Mouse (Mus musculus) hindbrain, postnatal 0 days (tissue): ENCODE measurements around the gene Zcchc9. TPM values are rescaled to one million over a fixed set of nuclear protein-coding genes. Genes with fewer than 3 reads are reported as not detected.

Experiments used
- ATAC-seq: fragments of 200-750 bp; cut with Nextera tagmentation; 2 replicates; pipeline ENCODE4 v1.8.0; 2017; ENCODE audit warnings: mild to moderate bottlenecking, moderate TSS enrichment, moderate library complexity
- DNase-seq: peaks from one replicate; pipeline ENCODE4 v3.0.0-alpha.2; 2015; ENCODE audit warnings: low spot score
- H3K27ac ChIP-seq: fragments of 300-500 bp; sonication (generic); 2 replicates; pipeline ENCODE4 v1.5.1; 2014; ENCODE audit warnings: mild to moderate bottlenecking
- H3K27me3 ChIP-seq: fragments of 300-500 bp; sonication (generic); 2 replicates; pipeline ENCODE4 v1.6.1; 2014; ENCODE audit warnings: low read length, mixed read lengths; ENCODE audit not compliant: insufficient read depth
- H3K36me3 ChIP-seq: fragments of 300-500 bp; sonication (generic); 2 replicates; pipeline ENCODE4 v1.6.1; 2014; ENCODE audit warnings: low read length, mixed read lengths; ENCODE audit not compliant: insufficient read depth
- H3K4me1 ChIP-seq: fragments of 300-500 bp; sonication (generic); 2 replicates; pipeline ENCODE4 v1.6.1; 2014; ENCODE audit warnings: antibody characterized with exemption, low read length, mixed read lengths; ENCODE audit not compliant: insufficient read depth
- H3K4me2 ChIP-seq: fragments of 300-500 bp; sonication (generic); 2 replicates; pipeline ENCODE4 v1.6.1; 2014; ENCODE audit warnings: low read depth, mild to moderate bottlenecking, low read length, moderate library complexity, mixed read lengths
- H3K4me3 ChIP-seq: fragments of 300-500 bp; sonication (generic); 2 replicates; pipeline ENCODE4 v1.5.1; 2014; ENCODE audit warnings: low read length
- H3K9ac ChIP-seq: fragments of 300-500 bp; sonication (generic); replicated peaks from 2 replicates; pipeline ENCODE4 v1.6.1; 2014; ENCODE audit warnings: mild to moderate bottlenecking, low read length, moderate library complexity, mixed read lengths
- H3K9me3 ChIP-seq: fragments of 300-500 bp; sonication (generic); 2 replicates; pipeline ENCODE4 v1.6.1; 2016; ENCODE audit warnings: low read length, mixed read lengths
- CTCF ChIP-seq: IDR thresholded peaks from 2 replicates; pipeline ENCODE4 v1.5.1; 2016; ENCODE audit warnings: antibody characterized with exemption, control low read depth, low read depth
- WGBS: fragments of 180-500 bp; shearing (Covaris S2); extraction: QIAGEN DNeasy Blood & Tissue Kit; methylation state at CpG from one replicate; pipeline ENCODE4 v1.1.7; 2014; 5-methylcytosine and 5-hydroxymethylcytosine counted together
- polyA plus RNA-seq: library from polyadenylated mRNA; unstranded; fragments of >200 nt; fragmentation: Nextera tagmentation; extraction: Ambion mirVana; gene quantifications from 2 replicates; pipeline ENCODE4 v1.2.1, GENCODE M21; 2015
- total RNA-seq: library from RNA; depleted of rRNA; stranded (reverse); fragments of >200 nt; gene quantifications from 2 replicates; pipeline ENCODE4 v1.2.3, GENCODE M21; 2014

Gene Zcchc9
- total and polyA plus RNA-seq, 2 experiments from 2014 or later = 6.7 to 15.1 TPM

DNA sequence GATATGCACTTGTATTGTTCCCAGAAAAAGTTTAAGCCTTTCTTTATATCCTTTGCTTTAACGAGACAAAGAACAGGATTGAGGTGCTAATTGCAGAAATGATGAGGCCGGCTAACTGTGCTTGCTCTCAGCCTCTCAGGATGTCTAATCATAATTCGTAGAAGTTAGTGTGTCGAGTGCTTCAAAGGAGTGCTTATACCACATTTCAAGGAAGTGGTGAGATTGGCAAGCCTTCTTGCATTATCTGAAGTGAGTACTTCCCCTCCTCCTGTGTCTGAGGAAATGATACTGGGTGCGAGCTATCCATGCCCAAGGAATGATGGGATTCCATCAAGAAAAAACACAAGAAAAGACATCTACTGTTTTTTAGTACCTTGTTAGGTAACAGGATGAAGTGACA, 7.2 kb upstream of the Zcchc9 start:
- no peak for ATAC-seq
- TF ChIP-seq CTCF = no peak

DNA sequence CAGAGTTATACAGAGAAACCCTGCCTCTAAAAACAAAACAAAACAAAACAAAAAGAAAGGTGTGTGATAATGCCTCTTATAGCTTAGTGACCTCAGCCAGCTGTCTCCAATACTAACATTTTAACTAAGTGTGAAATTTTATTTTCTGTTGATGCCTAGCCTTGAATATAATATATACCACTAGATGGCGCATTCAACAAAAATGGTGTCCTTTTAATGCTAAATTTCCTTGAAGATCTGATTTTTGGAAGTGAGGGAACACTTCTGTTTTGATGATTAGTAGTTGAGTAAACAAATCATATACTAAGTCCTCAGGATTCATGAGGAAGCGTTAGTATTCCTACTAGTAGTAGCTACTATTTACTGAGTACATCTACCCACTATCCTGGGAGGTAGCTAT, 2.0 kb upstream of the Zcchc9 start:
- ATAC-seq = no peak
- Histone ChIP-seq H3K9ac (no peak overlapping the region), H3K4me2 (no peak overlapping the region), H3K9me3 (peaks cover 5% of the 10 kb centered on the region), H3K27ac (no peak overlapping the region), H3K4me1 (no peaks in the 10 kb centered on the region), H3K4me3 (no peak overlapping the region), H3K27me3 (no peaks in the 10 kb centered on the region), H3K36me3 (peaks cover 9% of the 10 kb centered on the region; the same call in 1 of the 2 replicates)
- 45% methylated on average over 2 of the region's 2 CpGs for WGBS
- DNase-seq = peak; percentile 62
- peak; percentile 67 for TF ChIP-seq CTCF

More for the DNA sequence above, 7.2 kb upstream of the Zcchc9 start:
- Histone ChIP-seq H3K4me3 (no peak overlapping the region), H3K27ac (no peak overlapping the region), H3K9me3 (peaks cover 5% of the 10 kb centered on the region), H3K9ac (no peak overlapping the region), H3K27me3 (no peaks in the 10 kb centered on the region), H3K36me3 (no peaks in the 10 kb centered on the region), H3K4me1 (no peaks in the 10 kb centered on the region), H3K4me2 (no peak overlapping the region)
- 92% methylated on average over 5 of the region's 5 CpGs for WGBS
- no peak for DNase-seq

DNA sequence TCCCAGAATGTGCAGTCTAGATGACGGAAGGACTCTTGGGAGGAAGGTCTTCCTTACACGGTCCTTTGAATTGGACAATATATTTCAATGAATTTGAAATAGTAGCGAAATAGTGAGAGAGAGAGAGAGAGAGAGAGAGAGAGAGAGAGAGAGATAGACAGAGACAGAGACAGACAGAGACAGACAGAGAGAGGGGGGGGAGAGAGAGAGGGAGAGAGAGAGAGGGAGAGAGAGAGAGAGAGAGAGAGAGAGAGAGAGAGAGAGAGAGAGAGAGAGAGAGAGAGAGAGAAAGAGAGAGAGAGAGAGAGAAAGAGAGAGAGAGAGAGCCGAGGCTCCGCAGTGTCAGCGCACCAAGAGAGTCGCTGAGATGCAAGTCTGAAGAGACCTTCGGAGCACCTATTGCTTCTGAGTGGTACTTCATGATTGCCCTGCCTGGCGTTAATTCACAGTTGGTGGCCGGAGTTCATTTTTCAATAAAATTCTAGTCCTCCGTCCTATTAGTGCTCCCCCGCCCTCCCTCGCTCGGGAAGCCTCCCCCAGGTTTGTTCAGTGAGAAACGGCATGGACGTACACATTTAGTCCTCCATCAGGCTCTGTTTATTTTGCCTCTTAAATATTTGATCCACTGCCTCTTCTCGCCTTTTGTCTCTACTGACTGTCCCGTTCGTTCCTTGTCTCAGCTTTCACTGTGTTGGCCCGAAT, 520 bp upstream of the Zcchc9 start:
- H3K4me1 ChIP-seq = no peaks in the 10 kb centered on the region
- ATAC-seq (no peak), DNase-seq (peak; percentile 38)
- peak overlapping the region; percentile 90 for H3K4me3 ChIP-seq
- H3K27me3 ChIP-seq = no peaks in the 10 kb centered on the region
- TF ChIP-seq CTCF = 0 out of 2 replicates have a peak, but pooled peaks have one; percentile 10
- peak overlapping the region; percentile 97 for H3K27ac ChIP-seq
- WGBS = 44% methylated on average over 20 of the region's 20 CpGs
- H3K36me3 ChIP-seq = peaks cover 9% of the 10 kb centered on the region; the same call in 1 of the 2 replicates
- H3K9ac ChIP-seq = peak overlapping the region; percentile 96
- H3K4me2 ChIP-seq = peak overlapping the region; percentile 54
- H3K9me3 ChIP-seq = no peaks in the 10 kb centered on the region; the same call in 1 of the 2 replicates

DNA sequence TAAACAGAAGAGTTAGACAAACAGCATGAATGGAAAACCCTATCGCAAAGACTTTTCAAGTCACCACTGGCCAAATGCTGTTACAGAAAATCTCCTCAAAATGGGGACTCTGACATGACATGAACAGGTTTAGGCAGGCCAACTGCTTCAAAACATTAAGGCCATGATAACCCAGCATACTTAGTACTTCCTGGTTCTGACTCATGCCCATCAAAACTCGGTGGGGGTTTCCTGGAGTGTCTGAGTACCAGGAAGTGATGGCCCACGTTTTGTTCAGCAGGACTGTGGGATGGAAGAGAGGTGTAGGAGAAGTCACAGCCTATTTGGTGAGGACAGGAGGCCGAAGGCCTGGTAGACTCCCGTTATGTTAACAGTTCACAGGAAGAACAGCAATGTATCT, 5.8 kb downstream of the Zcchc9 start:
- DNase-seq = no peak

DNA sequence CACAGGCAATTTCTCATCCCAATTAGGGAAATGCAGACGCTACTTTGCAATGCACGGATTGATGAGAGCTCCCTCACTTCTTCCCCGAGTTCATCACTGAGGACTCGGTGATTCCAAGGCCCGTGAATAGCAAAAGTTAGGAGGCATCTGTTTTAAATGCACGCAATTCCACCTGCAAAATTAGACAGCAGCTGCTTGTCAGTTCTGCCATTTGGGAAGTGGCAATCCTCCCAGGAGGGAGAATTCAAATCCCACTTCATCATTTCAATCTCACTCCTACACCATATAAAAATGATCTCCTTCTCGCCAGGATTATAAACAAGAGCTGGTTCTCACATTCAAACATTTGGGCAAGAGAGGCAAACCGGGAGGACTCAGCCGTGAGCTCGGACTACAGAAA, 10.1 kb downstream of the Zcchc9 start:
- H3K27ac ChIP-seq = no peak overlapping the region
- H3K9ac ChIP-seq = no peak overlapping the region
- no peak for TF ChIP-seq CTCF
- H3K4me3 ChIP-seq = no peak overlapping the region
- H3K9me3 ChIP-seq = no peaks in the 10 kb centered on the region
- no peak overlapping the region for H3K4me2 ChIP-seq
- H3K36me3 ChIP-seq = peaks cover 26% of the 10 kb centered on the region
- DNase-seq (no peak), ATAC-seq (no peak)
- no peaks in the 10 kb centered on the region for H3K27me3 ChIP-seq
- WGBS = 89% methylated on average over 10 of the region's 10 CpGs
- no peaks in the 10 kb centered on the region for H3K4me1 ChIP-seq

More for the DNA sequence above, 5.8 kb downstream of the Zcchc9 start:
- Histone ChIP-seq H3K36me3 (peaks cover 31% of the 10 kb centered on the region), H3K9me3 (no peaks in the 10 kb centered on the region), H3K27ac (no peak overlapping the region), H3K27me3 (no peaks in the 10 kb centered on the region), H3K4me2 (no peak overlapping the region), H3K9ac (no peak overlapping the region), H3K4me3 (no peak overlapping the region), H3K4me1 (no peaks in the 10 kb centered on the region)
- TF ChIP-seq CTCF = no peak
- ATAC-seq = no peak
- 85% methylated on average over 5 of the region's 5 CpGs for WGBS

DNA sequence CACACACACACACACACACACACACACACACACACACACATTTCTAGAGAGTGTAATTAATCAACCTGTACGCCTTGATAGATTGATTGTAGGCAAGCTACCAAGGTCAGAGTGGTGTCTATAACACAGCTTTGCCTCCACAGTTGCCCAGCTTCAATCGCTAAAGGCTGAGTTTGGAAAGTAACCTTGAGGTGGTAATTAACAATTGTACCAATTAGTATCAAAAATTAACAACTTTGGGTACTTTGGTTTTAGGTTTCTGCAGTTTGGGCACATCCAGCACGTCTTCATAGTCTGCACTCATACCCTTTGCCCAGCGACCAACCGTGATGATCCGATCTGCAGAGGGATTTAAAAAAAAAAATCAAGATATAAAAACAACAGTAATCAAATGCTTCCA, 10.6 kb downstream of the Zcchc9 start:
- Histone ChIP-seq H3K4me3 (no peak overlapping the region), H3K9ac (no peak overlapping the region), H3K4me1 (no peaks in the 10 kb centered on the region), H3K9me3 (no peaks in the 10 kb centered on the region), H3K27ac (no peak overlapping the region), H3K36me3 (peaks cover 26% of the 10 kb centered on the region), H3K27me3 (no peaks in the 10 kb centered on the region), H3K4me2 (no peak overlapping the region)
- no peak for DNase-seq
- ATAC-seq = no peak
- WGBS = 95% methylated on average over 6 of the region's 6 CpGs
- no peak for TF ChIP-seq CTCF

DNA sequence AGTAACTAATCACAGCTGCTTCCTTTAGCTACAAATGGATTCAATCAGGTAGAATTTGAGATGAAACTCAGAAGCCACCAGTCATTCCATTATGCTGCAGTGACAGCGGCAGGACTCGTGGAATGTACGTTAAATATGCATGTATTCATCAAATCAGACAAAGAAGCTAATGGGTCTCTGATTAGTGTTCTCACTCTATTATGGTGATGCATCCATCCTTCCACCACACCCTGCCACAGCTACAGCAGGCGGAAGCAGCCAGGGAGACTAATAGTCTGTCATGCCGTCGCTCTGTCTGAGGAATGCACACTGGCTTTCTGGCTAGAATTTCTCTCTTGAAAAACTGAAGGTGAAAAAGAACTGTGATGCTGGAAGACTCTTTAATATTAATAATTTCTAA, 11.5 kb downstream of the Zcchc9 start:
- H3K9ac ChIP-seq = no peak overlapping the region
- no peak for DNase-seq

More for the DNA sequence above, 11.5 kb downstream of the Zcchc9 start:
- Histone ChIP-seq H3K4me2 (no peak overlapping the region), H3K27ac (no peak overlapping the region), H3K4me3 (no peak overlapping the region), H3K36me3 (peaks cover 26% of the 10 kb centered on the region), H3K9me3 (no peaks in the 10 kb centered on the region), H3K4me1 (no peaks in the 10 kb centered on the region), H3K27me3 (no peaks in the 10 kb centered on the region)
- ATAC-seq = no peak
- TF ChIP-seq CTCF = no peak
- 74% methylated on average over 6 of the region's 6 CpGs for WGBS
